Mouse (Mus musculus) liver, embryonic 14.5 days (tissue): ENCODE results near the gene Plek. TPM values are rescaled to one million over a fixed set of nuclear protein-coding genes. Genes with fewer than 3 reads are reported as not detected.

Source experiments
- ATAC-seq: fragments of 200-750 bp; cut with Nextera tagmentation; 2 replicates; pipeline ENCODE4 v1.8.0; 2017; ENCODE audit warnings: moderate number of reproducible peaks, mild to moderate bottlenecking, moderate library complexity; ENCODE audit not compliant: insufficient read depth
- DNase-seq, 3 experiments: peaks; one replicate each; pipeline ENCODE4 v3.0.0-alpha.2; 2012 to 2013; ENCODE audit warnings: low read depth in 3 of 3, low spot score in 3 of 3
- H3K27ac ChIP-seq: fragments of 300-500 bp; sonication (generic); 2 replicates; pipeline ENCODE4 v1.5.1; 2014; ENCODE audit warnings: moderate library complexity, mild to moderate bottlenecking, control low read depth, inconsistent platforms
- H3K27me3 ChIP-seq: fragments of 300-500 bp; sonication (generic); 2 replicates; pipeline ENCODE4 v1.6.1; 2014; ENCODE audit warnings: mild to moderate bottlenecking, low read length, moderate library complexity; ENCODE audit not compliant: control insufficient read depth, insufficient read depth
- H3K36me3 ChIP-seq: fragments of 300-500 bp; sonication (generic); replicated peaks from 2 replicates; pipeline ENCODE4 v1.6.1; 2014; ENCODE audit warnings: low read depth; ENCODE audit not compliant: control insufficient read depth, insufficient read depth
- H3K4me1 ChIP-seq, 2 experiments: fragments of 200-500 bp in 1 of 2; fragments of 300-500 bp in 1 of 2; sonication (generic) in 1 of 2; replicated peaks; 2 replicates each; pipeline ENCODE4 v1.6.1; 2012 to 2014; ENCODE audit warnings: antibody characterized with exemption in 1 of 2, inconsistent platforms in 1 of 2, low read length in 1 of 2; ENCODE audit not compliant: control insufficient read depth in 2 of 2, insufficient read depth in 2 of 2
- H3K4me2 ChIP-seq: fragments of 300-500 bp; sonication (generic); 2 replicates; pipeline ENCODE4 v1.6.1; 2014; ENCODE audit warnings: low read depth, mild to moderate bottlenecking, control low read depth, moderate library complexity
- H3K4me3 ChIP-seq, 2 experiments: fragments of 200-500 bp in 1 of 2; fragments of 300-500 bp in 1 of 2; sonication (generic) in 1 of 2; 2 replicates each; pipeline ENCODE4 v1.5.1; 2012 to 2014; ENCODE audit warnings: low read depth in 2 of 2, low read length in 2 of 2, mild to moderate bottlenecking in 2 of 2, control low read depth in 1 of 2, inconsistent platforms in 1 of 2, moderate library complexity in 1 of 2; ENCODE audit not compliant: insufficient read depth in 1 of 2
- H3K9ac ChIP-seq: fragments of 300-500 bp; sonication (generic); replicated peaks from 2 replicates; pipeline ENCODE4 v1.6.1; 2014; ENCODE audit warnings: mild to moderate bottlenecking, control low read depth, moderate library complexity
- H3K9me3 ChIP-seq: fragments of 300-500 bp; sonication (generic); 2 replicates; pipeline ENCODE4 v1.6.1; 2016; ENCODE audit warnings: low read length, mixed read lengths; ENCODE audit not compliant: control insufficient read depth
- CTCF ChIP-seq: IDR thresholded peaks from 2 replicates; pipeline ENCODE4 v1.5.1; 2016; ENCODE audit warnings: antibody characterized with exemption, low read depth, control low read depth
- EP300 ChIP-seq: IDR thresholded peaks from 2 replicates; pipeline ENCODE4 v1.6.1; 2016; ENCODE audit warnings: antibody characterized with exemption, low read depth
- WGBS: fragments of 180-500 bp; shearing (Covaris S2); extraction: QIAGEN DNeasy Blood & Tissue Kit; methylation state at CpG from one replicate; pipeline ENCODE4 v1.1.7; 2014; ENCODE audit not compliant: insufficient replicate concordance; 5-methylcytosine and 5-hydroxymethylcytosine counted together
- polyA plus RNA-seq, 2 experiments: library from polyadenylated mRNA; depleted of rRNA in 1 of 2; stranded (reverse) in 1 of 2; unstranded in 1 of 2; fragments of >200 nt; fragmentation: Nextera tagmentation in 1 of 2; extraction: Ambion mirVana in 1 of 2; gene quantifications; 2 replicates each; pipeline versions ENCODE4 v1.2.1 to v1.2.3; 2012 to 2014

The Plek gene
- polyA plus RNA-seq, 2 experiments, result 10.9 to 18.2 TPM

DNA sequence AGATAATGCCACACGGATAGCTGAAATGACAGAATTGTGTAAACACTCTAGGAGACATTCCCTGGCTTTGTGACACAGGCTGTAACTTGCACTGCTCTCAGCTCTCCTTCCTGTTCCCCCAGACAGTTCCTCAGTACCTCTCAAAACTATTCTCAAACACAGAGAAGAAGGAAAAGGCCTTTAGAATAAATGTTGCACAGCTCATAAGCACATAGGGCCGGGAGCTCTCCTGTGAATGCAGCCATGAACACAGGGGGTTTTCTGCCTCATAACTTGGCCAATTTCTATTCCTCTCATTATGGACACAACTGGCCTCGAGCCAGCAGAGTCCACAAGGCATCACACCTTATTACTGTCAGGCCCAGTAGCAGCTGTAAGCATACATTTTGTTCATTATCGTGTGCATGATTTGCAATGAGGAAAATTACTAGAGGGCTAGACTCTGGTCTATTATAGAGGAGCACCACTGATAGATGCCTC lies 110.2 kb downstream of the Plek start:
- Histone ChIP-seq H3K27ac (no peak overlapping the region), H3K36me3 (no peaks in the 10 kb centered on the region), H3K4me3 (no peak overlapping the region), H3K4me2 (no peak overlapping the region), H3K27me3 (no peaks in the 10 kb centered on the region), H3K4me1 (no peaks in the 10 kb centered on the region), H3K9ac (no peak overlapping the region), H3K9me3 (no peaks in the 10 kb centered on the region)
- WGBS, result 53% methylated on average over 4 of the region's 4 CpGs
- TF ChIP-seq CTCF (no peak), EP300 (no peak)
- DNase-seq (no peak), ATAC-seq (no peak)

DNA sequence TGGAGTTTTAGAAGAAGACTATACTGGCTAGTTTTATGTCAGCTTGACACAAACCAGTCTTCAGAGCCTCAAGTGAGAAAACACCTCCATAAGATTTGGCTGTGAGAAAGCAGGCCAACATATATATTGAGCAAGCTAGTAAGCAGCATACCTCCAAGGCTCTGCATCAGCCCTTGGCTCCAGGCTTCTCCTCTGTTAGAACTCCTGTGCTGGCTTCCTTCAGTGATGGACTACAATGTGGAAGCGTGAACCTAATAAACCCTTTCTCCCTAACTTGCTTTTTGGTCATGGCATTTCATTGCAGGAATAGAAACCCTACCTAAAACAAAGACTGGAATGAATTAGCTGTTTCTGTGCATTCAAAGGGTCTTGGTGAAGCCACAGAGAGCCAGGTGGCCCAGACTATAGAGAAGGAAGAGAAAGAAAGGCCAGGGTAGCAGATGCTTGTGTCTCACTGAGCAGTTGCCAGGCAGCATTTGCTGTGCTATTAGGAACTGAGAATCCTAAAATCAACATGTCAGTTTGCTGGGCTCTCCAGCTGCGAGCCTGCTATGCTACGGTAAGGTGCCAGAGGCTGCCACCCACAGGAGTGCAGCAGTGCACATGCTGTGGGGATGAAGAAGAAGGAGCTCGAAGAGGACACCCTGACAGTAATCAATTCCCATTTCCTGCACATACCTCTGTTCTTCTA lies 110.9 kb downstream of the Plek start:
- DNase-seq, result no peak
- 73% methylated on average over 4 of the region's 4 CpGs for WGBS
- H3K27ac ChIP-seq, result no peak overlapping the region
- no peak overlapping the region for H3K4me3 ChIP-seq
- no peak overlapping the region for H3K9ac ChIP-seq
- no peak for TF ChIP-seq CTCF
- TF ChIP-seq EP300, result no peak
- H3K4me1 ChIP-seq, result no peaks in the 10 kb centered on the region
- H3K27me3 ChIP-seq, result no peaks in the 10 kb centered on the region
- no peak for ATAC-seq
- no peaks in the 10 kb centered on the region for H3K36me3 ChIP-seq
- no peak overlapping the region for H3K4me2 ChIP-seq
- H3K9me3 ChIP-seq, result no peaks in the 10 kb centered on the region

DNA sequence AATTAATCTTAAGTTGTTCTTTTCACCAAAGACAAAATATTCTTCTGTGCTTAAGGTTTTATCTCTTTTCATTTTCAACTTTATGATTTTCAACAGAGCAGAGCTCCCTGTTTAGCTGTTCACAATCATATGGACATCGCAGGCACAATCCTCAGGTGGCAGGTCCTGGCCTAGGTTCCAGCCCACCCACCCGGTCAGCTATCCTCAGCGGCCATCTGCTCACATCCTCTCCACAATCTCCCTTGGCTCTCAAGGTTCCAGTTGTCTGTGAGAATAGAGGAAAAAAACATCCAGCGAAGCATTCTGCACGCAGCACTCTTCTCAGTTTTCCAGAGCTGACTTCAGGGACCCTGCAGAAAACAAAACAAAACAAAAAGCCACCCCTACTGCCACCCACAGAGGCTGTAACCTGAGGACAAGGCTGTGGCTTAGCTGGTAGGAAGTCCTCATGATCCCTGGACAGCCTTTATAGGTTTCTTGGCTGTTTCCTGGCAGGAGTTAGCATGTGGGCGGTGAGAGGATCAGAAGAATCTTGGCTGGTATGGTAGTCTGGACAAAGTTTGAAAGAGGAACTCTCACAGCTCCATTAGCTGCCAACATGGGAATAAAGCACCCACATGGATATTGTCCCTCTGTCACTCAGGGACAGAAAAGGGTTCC lies 116.5 kb downstream of the Plek start:
- Histone ChIP-seq H3K4me3 (no peak overlapping the region), H3K4me1 (no peaks in the 10 kb centered on the region), H3K4me2 (no peak overlapping the region), H3K27me3 (no peaks in the 10 kb centered on the region), H3K9ac (no peak overlapping the region), H3K27ac (no peak overlapping the region), H3K36me3 (no peaks in the 10 kb centered on the region), H3K9me3 (no peaks in the 10 kb centered on the region)
- TF ChIP-seq CTCF (no peak), EP300 (no peak)
- ATAC-seq, result no peak
- WGBS, result 69% methylated on average over 6 of the region's 6 CpGs
- DNase-seq, result no peak

DNA sequence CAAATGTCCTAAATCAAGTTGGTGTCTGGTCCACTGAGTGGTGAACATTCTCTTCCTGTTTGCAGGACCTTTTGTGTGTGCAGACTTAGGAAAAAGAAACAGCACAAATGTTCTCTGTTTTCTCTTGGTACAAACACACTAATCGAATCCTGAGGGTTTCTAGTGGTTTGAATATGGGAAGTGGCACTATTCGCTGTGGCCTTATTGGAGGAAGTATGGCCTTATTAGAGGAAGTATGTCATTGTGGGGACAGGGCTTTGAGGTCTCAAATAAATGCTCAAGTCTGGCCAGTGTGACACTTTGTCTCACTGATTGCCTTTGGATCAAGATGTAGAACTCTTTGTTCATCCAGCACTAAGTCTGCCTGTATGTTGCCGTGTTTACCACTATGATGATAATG lies 120.0 kb downstream of the Plek start:
- H3K4me1 ChIP-seq, result no peaks in the 10 kb centered on the region
- WGBS, result 39% methylated on average over 3 of the region's 3 CpGs
- no peak overlapping the region for H3K27ac ChIP-seq
- no peak overlapping the region for H3K9ac ChIP-seq
- H3K4me2 ChIP-seq, result no peak overlapping the region
- no peak overlapping the region for H3K4me3 ChIP-seq
- no peaks in the 10 kb centered on the region for H3K36me3 ChIP-seq
- H3K9me3 ChIP-seq, result no peaks in the 10 kb centered on the region
- no peak for DNase-seq
- ATAC-seq, result no peak
- no peaks in the 10 kb centered on the region for H3K27me3 ChIP-seq
- TF ChIP-seq EP300 (no peak), CTCF (no peak)

Other genes starting within 250 kb of the Plek start
- 1.8 and 3.5 TPM in 2 replicates for gene Fbxo48, start 101.0 kb downstream of the Plek start, polyA plus RNA-seq (2012; rRNA removed)
- gene Fbxo48, start 101.0 kb downstream of the Plek start, polyA plus RNA-seq (2014; fragmentation: Nextera tagmentation; extraction: Ambion mirVana), result 1.8 and 1.9 TPM in 2 replicates
- 2.5 and 2.8 TPM in 2 replicates for gene Cnrip1, start 795 bp downstream of the Plek start, polyA plus RNA-seq (2012; rRNA removed)
- gene Cnrip1, start 795 bp downstream of the Plek start, polyA plus RNA-seq (2014; fragmentation: Nextera tagmentation; extraction: Ambion mirVana), result 2.0 and 2.2 TPM in 2 replicates
- gene Ppp3r1, start 106.9 kb upstream of the Plek start, polyA plus RNA-seq (2012; rRNA removed), result 9.7 and 15.0 TPM in 2 replicates
- gene Ppp3r1, start 106.9 kb upstream of the Plek start, polyA plus RNA-seq (2014; fragmentation: Nextera tagmentation; extraction: Ambion mirVana), result 23.9 and 27.8 TPM in 2 replicates
- gene Wdr92, start 129.7 kb upstream of the Plek start, polyA plus RNA-seq (2012; rRNA removed), result 5.0 and 6.2 TPM in 2 replicates
- 12.1 and 12.8 TPM in 2 replicates for gene Wdr92, start 129.7 kb upstream of the Plek start, polyA plus RNA-seq (2014; fragmentation: Nextera tagmentation; extraction: Ambion mirVana)
- gene Pno1, start 159.2 kb upstream of the Plek start, polyA plus RNA-seq (2012; rRNA removed), result 7.3 and 10.9 TPM in 2 replicates
- 45.5 and 48.0 TPM in 2 replicates for gene Pno1, start 159.2 kb upstream of the Plek start, polyA plus RNA-seq (2014; fragmentation: Nextera tagmentation; extraction: Ambion mirVana)
- gene C1d, start 205.2 kb upstream of the Plek start, polyA plus RNA-seq (2012; rRNA removed), result 9.8 and 17.7 TPM in 2 replicates
- 55.9 and 59.1 TPM in 2 replicates for gene C1d, start 205.2 kb upstream of the Plek start, polyA plus RNA-seq (2014; fragmentation: Nextera tagmentation; extraction: Ambion mirVana)